ENCODE assay signal across 32 mouse cellular contexts in genomic region chr17:25480820-25481219, GRCm38 (mm10). TPM values are rescaled to one million over a fixed set of nuclear protein-coding genes. Genes with fewer than 3 reads are reported as not detected.
"Had no signal": no experiment of that assay in that cellular context is flagged by ENCODE, and none has a peak within 500 bp of the region (broad histone marks: within the 10 kb centered on the region; RNA-seq: fewer than 3 reads in every experiment).

No protein-coding gene starts in this region.

- H3K27ac ChIP-seq: gastrocnemius, adult 2 months; heart, adult 2 months; heart, embryonic 15.5 days; hindbrain, embryonic 10.5 days; hindbrain, embryonic 12.5 days; hindbrain, embryonic 14.5 days; intestine, embryonic 15.5 days; layer of hippocampus, adult 2 months; left cerebral cortex, adult 2 months; limb, embryonic 10.5 days; limb, embryonic 12.5 days; liver, embryonic 13.5 days; liver, embryonic 15.5 days had no signal

- H3K9ac ChIP-seq: heart, embryonic 15.5 days; hindbrain, embryonic 12.5 days; hindbrain, embryonic 14.5 days; intestine, embryonic 15.5 days; limb, embryonic 12.5 days; liver, embryonic 13.5 days; liver, embryonic 15.5 days; liver, postnatal 0 days had no signal

- H3K4me2 ChIP-seq: heart, embryonic 15.5 days; hindbrain, embryonic 12.5 days; hindbrain, embryonic 14.5 days; intestine, embryonic 15.5 days; limb, embryonic 12.5 days; liver, embryonic 11.5 days; liver, embryonic 13.5 days; liver, embryonic 15.5 days had no signal

- H3K36me3 ChIP-seq: heart, embryonic 15.5 days; hindbrain, embryonic 10.5 days; hindbrain, embryonic 12.5 days; intestine, embryonic 15.5 days; limb, embryonic 10.5 days; limb, embryonic 12.5 days; liver, embryonic 13.5 days; liver, embryonic 15.5 days had no signal

- H3K9me3 ChIP-seq: heart, embryonic 15.5 days; hindbrain, embryonic 10.5 days; hindbrain, embryonic 12.5 days; intestine, embryonic 15.5 days; limb, embryonic 10.5 days; limb, embryonic 12.5 days; liver, embryonic 13.5 days; liver, embryonic 15.5 days had no signal

- H3K4me3 ChIP-seq: gastrocnemius, adult 2 months; heart, adult 2 months; heart, embryonic 15.5 days; hindbrain, embryonic 10.5 days; hindbrain, embryonic 12.5 days; intestine, embryonic 15.5 days; layer of hippocampus, adult 2 months; left cerebral cortex, adult 2 months; limb, embryonic 10.5 days; limb, embryonic 12.5 days; liver, embryonic 13.5 days; liver, embryonic 15.5 days had no signal

- H3K27me3 ChIP-seq: intestine, embryonic 15.5 days had no signal

- DNase-seq: gastrocnemius, adult 2 months; gastrocnemius, postnatal 10 days; gastrocnemius, postnatal 25 days; heart, adult 2 months; heart, postnatal 4 days; kidney, adult 18-20 months; kidney, adult 8-10 months; kidney, postnatal 10 days; kidney, postnatal 25 days; kidney, postnatal 4 days; liver; liver, embryonic 13.5 days; liver, postnatal 0 days had no signal

- H3K4me1 ChIP-seq: hindbrain, embryonic 12.5 days; liver, embryonic 13.5 days; liver, embryonic 15.5 days had no signal

- ATAC-seq: hindbrain, embryonic 16.5 days; inflammation-experienced regulatory T-cells, adult 6 months; intestine, embryonic 15.5 days; intestine, postnatal 0 days; liver, postnatal 0 days had no signal

RNA-seq across cellular contexts. Expression of gene Sstr5, which starts 16.3 kb away (rescaled TPM):
- total RNA-seq: gastrocnemius, adult 2 months; gastrocnemius, postnatal 10 days; gastrocnemius, postnatal 25 days; gastrocnemius, postnatal 4 days; granulocyte monocyte progenitor cell, adult 5-6 weeks; heart, adult 2 months; heart, postnatal 4 days had no signal
- polyA plus RNA-seq: heart, adult 2 months; heart, postnatal 0 days; hindbrain, embryonic 12.5 days; inflammation-experienced regulatory T-cells, adult 6 months; kidney, embryonic 14.5 days; kidney, embryonic 16.5 days; liver, embryonic 11.5 days; liver, embryonic 13.5 days; liver, embryonic 15.5 days; liver, postnatal 0 days had no signal

RNA-seq across cellular contexts. Expression of gene Tekt4, which starts 26.4 kb away (rescaled TPM):
- total RNA-seq: gastrocnemius, adult 2 months; gastrocnemius, postnatal 10 days; gastrocnemius, postnatal 25 days; gastrocnemius, postnatal 4 days; granulocyte monocyte progenitor cell, adult 5-6 weeks; heart, adult 2 months had no signal
- polyA plus RNA-seq: inflammation-experienced regulatory T-cells, adult 6 months; intestine, embryonic 15.5 days; intestine, postnatal 0 days; kidney, embryonic 14.5 days; kidney, embryonic 16.5 days; limb, embryonic 10.5 days; limb, embryonic 12.5 days; liver, embryonic 11.5 days; liver, embryonic 13.5 days; liver, embryonic 15.5 days had no signal

RNA-seq across cellular contexts. Expression of gene Cacna1h, which starts 47.2 kb away (rescaled TPM):
- total RNA-seq: granulocyte monocyte progenitor cell, adult 5-6 weeks had no signal
- polyA plus RNA-seq: inflammation-experienced regulatory T-cells, adult 6 months had no signal
